Mouse (Mus musculus) urinary bladder, adult 2 months (tissue): Measurements from ENCODE around the gene Rab38. TPM values are rescaled to one million over a fixed set of nuclear protein-coding genes. Genes with fewer than 3 reads are reported as not detected.

Experiments used
- DNase-seq: peaks from one replicate; pipeline ENCODE4 v3.0.0; 2022; ENCODE audit warnings: low spot score
- polyA plus RNA-seq: library from polyadenylated mRNA; depleted of rRNA; stranded (reverse); fragments of >200 nt; gene quantifications from 2 replicates; pipeline ENCODE4 v1.2.3, GENCODE M21; 2012; rRNA removed

Gene Rab38
- polyA plus RNA-seq, 1 experiment = 3.9 TPM

- DNase-seq = no peak
These were observed 97.1 kb downstream of the Rab38 start for GRCm38 (mm10) chr7:88527100-88527671.

GRCm38 (mm10) chr7:88536127-88536531 is 106.1 kb downstream of the Rab38 start:
- DNase-seq = no peak

- no peak for DNase-seq
These were observed 106.7 kb downstream of the Rab38 start for GRCm38 (mm10) chr7:88536743-88537142.

Other genes with a start within 250 kb of the Rab38 start
- gene Ctsc, start 152.2 kb upstream of the Rab38 start, polyA plus RNA-seq = 34.9 and 42.8 TPM in 2 replicates